Mouse (Mus musculus): ENCODE results near the gene Amotl1. TPM values are rescaled to one million over a fixed set of nuclear protein-coding genes. Genes with fewer than 3 reads are reported as not detected.

The Amotl1 gene
- total RNA-seq, 2 experiments from 2014 or later: 14.6 to 16.9 TPM

DNA sequence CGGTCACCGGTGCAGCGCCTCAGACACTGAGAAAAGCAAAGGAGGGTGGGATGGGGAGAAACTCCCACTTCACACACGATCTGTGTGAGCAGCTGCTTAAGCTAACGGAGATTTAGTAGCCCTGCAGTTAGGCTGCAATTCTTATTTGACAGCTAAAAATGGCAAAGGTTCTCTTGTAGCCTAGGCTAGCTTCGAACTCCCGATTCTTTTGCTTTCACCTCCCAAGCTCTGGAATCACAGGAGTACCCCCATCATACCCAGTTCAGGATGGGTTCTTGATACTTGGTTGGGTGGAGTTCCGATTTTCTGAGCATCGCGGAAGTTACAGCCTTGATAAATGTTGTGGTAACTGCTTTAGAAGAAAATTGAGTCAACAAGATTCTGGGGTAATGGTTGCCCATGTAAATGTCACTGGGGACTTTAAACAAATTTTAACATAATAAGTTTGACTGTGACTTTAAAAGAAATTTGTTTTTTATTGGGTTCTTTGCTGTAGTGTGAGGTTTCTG, 143.9 kb downstream of the Amotl1 start:
- intact Hi-C loops (cut with DNase I): loop anchor here (5.0 to 10.0 kb wide), 2 partner anchors 119 to 666 kb away; partner anchors contain the start of gene Endod1
- DNase-seq (ENCODE audit: low spot score in 2 of 2): no peak

GRCm38 (mm10) chr9:14500023-14500915, 144.6 kb downstream of the Amotl1 start, which contains the start of the genes Kdm4d and Cwc15:
Gene Kdm4d (minus strand): TSS chr9:14500482.
Gene Cwc15 (plus strand): TSS chr9:14500617.
- DNase-seq (ENCODE audit: low spot score in 2 of 2): peak; percentile 94
- intact Hi-C loops (cut with DNase I): loop anchor here (5.0 to 10.0 kb wide), 2 partner anchors 118 to 665 kb away; partner anchors contain the start of gene Endod1

- intact Hi-C loops (cut with DNase I): no loop called here
- no peak for DNase-seq (ENCODE audit: low spot score in 2 of 2)
Measured at GRCm38 (mm10) chr9:14498896-14499705, 145.8 kb downstream of the Amotl1 start.

Other genes with a start within 250 kb of the Amotl1 start
- 1 to 10 TPM; 2.3 to 2.4 TPM for gene Kdm4d, start 144.6 kb downstream of the Amotl1 start, total RNA-seq (2021)
- 10 to 100 TPM; 84.1 to 85.4 TPM for gene Cwc15, start 144.4 kb downstream of the Amotl1 start, total RNA-seq (2021)
- gene Piwil4, start 95.7 kb upstream of the Amotl1 start, total RNA-seq (2021): not detected
- gene Fut4, start 107.3 kb upstream of the Amotl1 start, total RNA-seq (2021): under 1 TPM; 0.16 to 0.20 TPM
- not detected for gene 1700012B09Rik, start 126.0 kb upstream of the Amotl1 start, total RNA-seq (2021)
- gene Mre11a, start 139.6 kb upstream of the Amotl1 start, total RNA-seq (2021): 10 to 100 TPM in 1 of 2 experiments, 1 to 10 TPM in 1; 9.2 to 18.3 TPM
- gene Ankrd49, start 139.8 kb upstream of the Amotl1 start, total RNA-seq (2021): 10 to 100 TPM; 11.5 to 12.2 TPM
- gene Gpr83, start 215.2 kb upstream of the Amotl1 start, total RNA-seq (2021): 10 to 100 TPM; 21.7 to 27.3 TPM